Mouse (Mus musculus) liver, adult 2 months (tissue): ENCODE results near the gene Plxna4.

Source experiments
- CTCF ChIP-seq: fragments of 200-500 bp; IDR thresholded peaks from 2 replicates; pipeline ENCODE4 v1.5.1; 2011; ENCODE audit warnings: low read depth, low read length, control low read depth
- POLR2A ChIP-seq: fragments of 200-500 bp; IDR thresholded peaks from 2 replicates; pipeline ENCODE4 v1.6.1; 2011; ENCODE audit warnings: low read length, control low read depth; ENCODE audit not compliant: insufficient read depth; ENCODE audit errors: extremely low read depth

DNA sequence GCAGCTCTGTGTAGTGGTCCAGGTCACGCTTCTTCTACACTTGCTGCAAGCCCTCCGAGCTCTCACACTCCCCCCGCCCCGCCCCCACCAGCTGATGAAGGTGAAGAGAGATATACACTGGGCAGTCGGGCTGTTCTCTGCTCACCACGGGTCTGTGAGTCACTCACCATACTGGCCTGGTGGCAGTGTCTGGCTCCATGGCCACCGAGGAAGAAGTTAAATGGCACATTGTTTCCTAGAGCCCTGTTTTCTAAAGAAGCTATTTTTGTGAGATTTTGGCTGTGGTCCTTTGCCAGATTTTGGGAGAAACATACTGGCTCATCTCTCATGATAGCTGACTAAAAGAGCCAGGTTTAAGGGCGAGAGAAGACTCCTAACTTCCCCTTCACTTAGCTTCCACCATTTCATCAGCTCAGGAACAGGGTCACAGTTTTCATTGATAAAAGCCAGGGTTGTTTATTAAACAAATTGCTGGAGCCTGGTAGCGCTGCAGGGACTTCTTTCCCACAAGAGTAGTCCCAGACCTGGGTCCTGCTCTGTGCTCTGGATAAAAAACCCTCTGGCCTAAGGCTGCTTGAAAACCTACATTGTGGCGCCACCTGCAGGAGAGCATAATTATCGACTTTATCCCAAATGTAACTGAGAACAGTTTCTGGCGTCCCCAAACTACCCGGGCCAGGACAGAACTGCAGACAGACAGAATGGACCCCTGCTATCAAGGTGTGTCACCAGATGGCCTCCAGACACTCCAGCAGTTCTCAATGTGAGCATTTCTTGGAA lies 3.2 kb upstream of the Plxna4 start:
- TF ChIP-seq CTCF (peak; percentile 67), POLR2A (no peak)
